Comparison of ENCODE assay signal across 8 mouse cellular contexts in the genomic region with DNA sequence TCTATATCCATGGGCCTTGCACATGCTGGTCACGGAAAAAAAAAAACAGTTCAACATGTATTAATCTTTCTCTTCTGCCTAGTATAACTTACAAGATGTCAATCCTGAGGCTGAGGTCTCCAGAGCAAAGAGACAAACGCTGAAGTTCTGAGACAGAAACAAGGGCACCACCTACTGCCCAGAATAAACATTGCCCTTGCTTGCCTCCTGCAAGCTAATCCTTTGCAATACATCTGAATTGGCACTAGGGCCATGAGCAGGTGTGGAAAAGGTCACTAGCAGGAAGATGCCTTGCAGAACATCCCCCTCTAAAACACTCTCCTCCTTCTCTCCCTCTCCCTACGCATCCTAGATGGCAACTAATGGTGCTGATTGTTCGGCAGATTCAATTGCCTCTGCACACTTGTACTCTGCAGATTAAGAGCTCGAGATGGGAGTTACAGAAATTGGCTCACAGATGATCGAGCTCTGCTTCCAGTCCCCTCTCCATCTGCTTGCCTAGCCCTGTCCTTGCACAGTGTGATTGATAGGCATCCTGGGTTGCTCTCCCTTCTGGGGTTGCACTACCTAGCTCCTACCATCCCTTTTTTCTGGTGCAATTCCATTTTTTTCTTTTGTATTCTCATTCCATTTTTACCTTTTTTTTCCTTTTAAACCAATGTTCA.
DNase-seq lines count a peak whose midpoint lies in the region; TF ChIP-seq lines count a peak whose summit lies in the region.
"Had no signal": no experiment of that assay in that cellular context is flagged by ENCODE, and none has a peak within 500 bp of the region (broad histone marks: within the 10 kb centered on the region; RNA-seq: fewer than 3 reads in every experiment).

No protein-coding gene starts in this region.

- in situ Hi-C loops in CH12.LX (cut with MboI; ENCODE audit: low pct_ligation_motif_present, low pct_unique_long_range_greater_than_20kb, low sequenced_read_pairs) = no loop called here

- no peak overlapping the region for H3K4me3 ChIP-seq in CH12.LX (replicated peaks in 1 of 3; ENCODE audit: low read depth in 2 of 3, low read length in 2 of 3, poor library complexity in 1 of 3)
- H3K4me3 ChIP-seq: limb, embryonic 12.5 days had no signal

- TF ChIP-seq CTCF in CH12.LX (conservative IDR thresholded peaks at IDR 0.05 in 1 of 2, IDR thresholded peaks at IDR 0.05 in 1 of 2; ENCODE audit: low read depth in 2 of 2, low read length in 2 of 2) = peak; percentile 69 to 88

- TF ChIP-seq EP300 in CH12.LX (IDR thresholded peaks at IDR 0.05; ENCODE audit: low read length) = no peak

- no peak overlapping the region for H3K4me2 ChIP-seq in CH12.LX (ENCODE audit: insufficient read depth, low read depth, poor library complexity, severe bottlenecking)
- H3K4me2 ChIP-seq: limb, embryonic 12.5 days had no signal

- no peaks in the 10 kb centered on the region for H3K36me3 ChIP-seq in CH12.LX (replicated peaks in 1 of 2; ENCODE audit: control insufficient read depth in 1 of 2, insufficient read depth in 1 of 2, low read length in 1 of 2)
- H3K36me3 ChIP-seq: limb, embryonic 12.5 days had no signal

- H3K27ac ChIP-seq in CH12.LX (ENCODE audit: insufficient read depth, low read depth) = no peak overlapping the region
- H3K27ac ChIP-seq: limb, embryonic 12.5 days had no signal

- peak; percentile 79 for TF ChIP-seq RAD21 in CH12.LX (IDR thresholded peaks at IDR 0.05; ENCODE audit: low read depth, low read length)

- H3K9ac ChIP-seq in CH12.LX (ENCODE audit: insufficient read depth, low read depth) = no peak overlapping the region
- H3K9ac ChIP-seq: limb, embryonic 12.5 days had no signal

- H3K9me3 ChIP-seq in CH12.LX (replicated peaks; ENCODE audit: low read length) = no peaks in the 10 kb centered on the region
- H3K9me3 ChIP-seq: limb, embryonic 12.5 days had no signal

- TF ChIP-seq POLR2A in CH12.LX (IDR thresholded peaks at IDR 0.05; ENCODE audit: low read depth, low read length) = no peak

- intact Hi-C loops in heart, postnatal 10 days (cut with DNase I) = loop anchor here (2.0 kb wide), 3 partner anchors 719 to 949 kb away; no protein-coding TSS in a partner anchor

- H3K4me1 ChIP-seq in CH12.LX (ENCODE audit: control insufficient read depth in 1 of 2, insufficient read depth in 2 of 2) = no peaks in the 10 kb centered on the region
- H3K4me1 ChIP-seq: limb, embryonic 12.5 days had no signal

- H3K27me3 ChIP-seq in CH12.LX (replicated peaks) = no peaks in the 10 kb centered on the region
- H3K27me3 ChIP-seq: limb, embryonic 12.5 days had no signal

- dilution Hi-C loops in CH12.LX (cut with MboI; ENCODE audit: extremely low pct_ligation_motif_present, extremely low pct_unique_long_range_greater_than_20kb, low sequenced_read_pairs) = no loop called here

- H3K79me2 ChIP-seq in CH12.LX (replicated peaks; ENCODE audit: control insufficient read depth, extremely low read depth, insufficient read depth, poor library complexity, severe bottlenecking) = no peaks in the 10 kb centered on the region

- DNase-seq in CH12.LX (ENCODE audit: extremely low read depth) = peak; percentile 68
- peak; percentile 28 for DNase-seq in T-cell, adult 2 months (ENCODE audit: low spot score)
- peak; percentile 39 to 78 for DNase-seq in cerebellum, postnatal 4 days (ENCODE audit: low spot score in 2 of 2)
- DNase-seq in heart, postnatal 10 days = peak; percentile 40 to 55
- peak; percentile 68 to 75 for DNase-seq in kidney, postnatal 4 days
- peak; percentile 14 for DNase-seq in lung, postnatal 14 days
- DNase-seq in right cerebral cortex, postnatal 14 days = peak; percentile 70

TF ChIP-seq in CH12.LX, 34 proteins besides CTCF, POLR2A, EP300 and RAD21:
- TF ChIP-seq GABPA (IDR thresholded peaks at IDR 0.05; ENCODE audit: insufficient replicate concordance, low read depth, low read length) (no peak), SMC3 (IDR thresholded peaks at IDR 0.05; ENCODE audit: low read depth, low read length) (peak; percentile 66), CHD2 (IDR thresholded peaks at IDR 0.05; ENCODE audit: low read length) (no peak), USF2 (conservative IDR thresholded peaks at IDR 0.05; ENCODE audit: low read depth, low read length) (no peak)

Comparison
In these comparisons a context has a peak if more than half of its experiments do, and no peak if none do; other contexts are left out.
1. DNase-seq: peak in every context shown above with its lines; median percentile 72 in kidney, postnatal 4 days; 70 in right cerebral cortex, postnatal 14 days; 68 in CH12.LX; 58 in cerebellum, postnatal 4 days; 48 in heart, postnatal 10 days; 28 in T-cell, adult 2 months; 14 in lung, postnatal 14 days.